Mouse (Mus musculus) left cerebral cortex, postnatal 10 days (tissue): ENCODE measurements around the gene Nup107. TPM values are rescaled to one million over a fixed set of nuclear protein-coding genes. Genes with fewer than 3 reads are reported as not detected.

Experiments
- DNase-seq, 2 experiments: peaks; one replicate each; pipeline ENCODE4 v3.0.0; 2021 to 2022; ENCODE audit warnings: low spot score in 2 of 2, mixed read lengths in 1 of 2; ENCODE audit errors: extremely low spot score in 1 of 2
- intact Hi-C: fragments of 180-260 bp; cut with DNase I; formaldehyde crosslinking; loops from one replicate; pipeline ENCODE4 v1.15.1; 2025
- total RNA-seq, 2 experiments: library from RNA; stranded (reverse); gene quantifications; 2 replicates each; pipeline ENCODE4 v1.2.3; 2021

The Nup107 gene
- total RNA-seq, 2 experiments from 2014 or later: 16.8 to 18.0 TPM

GRCm38 (mm10) chr10:117757796-117758342 lies 34.6 kb downstream of the Nup107 start:
- intact Hi-C loops: no loop called here
- no peak for DNase-seq

GRCm38 (mm10) chr10:117757259-117757658 lies 35.2 kb downstream of the Nup107 start:
- intact Hi-C loops: no loop called here

GRCm38 (mm10) chr10:117756784-117757183 lies 35.7 kb downstream of the Nup107 start:
- intact Hi-C loops: no loop called here
- DNase-seq: no peak

More at GRCm38 (mm10) chr10:117757259-117757658, 35.2 kb downstream of the Nup107 start:
- no peak for DNase-seq

- no peak for DNase-seq
- intact Hi-C loops: no loop called here
Observed at GRCm38 (mm10) chr10:117755799-117756467, 36.6 kb downstream of the Nup107 start.

GRCm38 (mm10) chr10:117755086-117755798 lies 37.3 kb downstream of the Nup107 start:
- intact Hi-C loops: no loop called here
- no peak for DNase-seq

- DNase-seq: no peak
- intact Hi-C loops: no loop called here
Observed at GRCm38 (mm10) chr10:117754609-117754940, 37.9 kb downstream of the Nup107 start.

- no peak for DNase-seq
- intact Hi-C loops: no loop called here
Observed at GRCm38 (mm10) chr10:117753711-117754608, 38.5 kb downstream of the Nup107 start.

- no peak for DNase-seq
- intact Hi-C loops: no loop called here
Observed at GRCm38 (mm10) chr10:117752851-117753647, 39.5 kb downstream of the Nup107 start.

- DNase-seq: no peak
- intact Hi-C loops: no loop called here
Observed at GRCm38 (mm10) chr10:117752304-117752821, 40.1 kb downstream of the Nup107 start.

GRCm38 (mm10) chr10:117751744-117752143 lies 40.8 kb downstream of the Nup107 start:
- intact Hi-C loops: no loop called here

GRCm38 (mm10) chr10:117751282-117751610 lies 41.3 kb downstream of the Nup107 start:
- intact Hi-C loops: no loop called here
- DNase-seq: no peak

More at GRCm38 (mm10) chr10:117751744-117752143, 40.8 kb downstream of the Nup107 start:
- DNase-seq: no peak

GRCm38 (mm10) chr10:117750529-117751281 lies 41.8 kb downstream of the Nup107 start:
- DNase-seq: no peak
- intact Hi-C loops: no loop called here

GRCm38 (mm10) chr10:117749787-117750343 lies 42.6 kb downstream of the Nup107 start:
- intact Hi-C loops: no loop called here

GRCm38 (mm10) chr10:117749050-117749686 lies 43.3 kb downstream of the Nup107 start:
- intact Hi-C loops: no loop called here

More at GRCm38 (mm10) chr10:117749787-117750343, 42.6 kb downstream of the Nup107 start:
- DNase-seq: no peak

GRCm38 (mm10) chr10:117748276-117749049 lies 44.0 kb downstream of the Nup107 start:
- intact Hi-C loops: no loop called here
- DNase-seq: no peak

More at GRCm38 (mm10) chr10:117749050-117749686, 43.3 kb downstream of the Nup107 start:
- no peak for DNase-seq

- intact Hi-C loops: no loop called here
- no peak for DNase-seq
Observed at GRCm38 (mm10) chr10:117747711-117748110, 44.8 kb downstream of the Nup107 start.
